Mouse (Mus musculus): ENCODE data around the gene Dennd5b.
A peak's percentile ranks its signal among the peaks of the same experiment; 100 is the strongest.
"Not testable (repeated sequence)": the region's sequence is repeated elsewhere in the genome, so short reads cannot be mapped to it uniquely, and the experiment has no call there.

Gene Dennd5b

GRCm38 (mm10) chr6:149005009-149005408 lies 96.5 kb downstream of the Dennd5b start:
- no peak for DNase-seq

- no peak for DNase-seq
Observed at GRCm38 (mm10) chr6:148994327-148994999, 107.0 kb downstream of the Dennd5b start.

- DNase-seq: no peak
Observed at GRCm38 (mm10) chr6:148993117-148994077, 108.1 kb downstream of the Dennd5b start.

- no peak for DNase-seq
Observed at GRCm38 (mm10) chr6:148992373-148993116, 108.9 kb downstream of the Dennd5b start.

GRCm38 (mm10) chr6:148991660-148992372 lies 109.7 kb downstream of the Dennd5b start:
- DNase-seq: no peak

- DNase-seq: not testable (repeated sequence)
Observed at GRCm38 (mm10) chr6:148989792-148990491, 111.5 kb downstream of the Dennd5b start.

- DNase-seq: no peak
Observed at GRCm38 (mm10) chr6:148986003-148986402, 115.5 kb downstream of the Dennd5b start.

GRCm38 (mm10) chr6:148980495-148980894 lies 121.0 kb downstream of the Dennd5b start:
- DNase-seq: no peak

GRCm38 (mm10) chr6:148975096-148975495 lies 126.4 kb downstream of the Dennd5b start:
- no peak for DNase-seq

GRCm38 (mm10) chr6:148972891-148973290 lies 128.6 kb downstream of the Dennd5b start:
- no peak for DNase-seq

GRCm38 (mm10) chr6:148972059-148972848 lies 129.2 kb downstream of the Dennd5b start:
- no peak for DNase-seq

- no peak for DNase-seq
Observed at GRCm38 (mm10) chr6:148971385-148971940, 130.0 kb downstream of the Dennd5b start.

- DNase-seq: no peak
Observed at GRCm38 (mm10) chr6:148961285-148961684, 140.2 kb downstream of the Dennd5b start.

- DNase-seq: no peak
Observed at GRCm38 (mm10) chr6:148959540-148960238, 141.8 kb downstream of the Dennd5b start.

- no peak for DNase-seq
Observed at GRCm38 (mm10) chr6:148958712-148959111, 142.8 kb downstream of the Dennd5b start.

- DNase-seq: no peak
Observed at GRCm38 (mm10) chr6:148957046-148957445, 144.4 kb downstream of the Dennd5b start.

GRCm38 (mm10) chr6:148955641-148956420 lies 145.6 kb downstream of the Dennd5b start:
- no peak for DNase-seq

GRCm38 (mm10) chr6:148946881-148947405 lies 154.5 kb downstream of the Dennd5b start:
- DNase-seq: no peak

- DNase-seq: peak; percentile 96
Observed at GRCm38 (mm10) chr6:148946409-148946742, 155.1 kb downstream of the Dennd5b start, which contains the start of gene Sinhcaf. Gene Sinhcaf, minus strand, starts transcription at chr6:148946467.
